Mouse (Mus musculus) MEL (cell line): ENCODE measurements around the gene Guf1.

Source experiments
- CTCF ChIP-seq, 3 experiments: IDR thresholded peaks in 2 of 3; conservative IDR thresholded peaks in 1 of 3; 2 replicates each; pipeline ENCODE4 v1.5.1; 2011 to 2012; ENCODE audit warnings: low read length in 3 of 3, low read depth in 2 of 3, mild to moderate bottlenecking in 2 of 3, improper control_type of control experiment in 1 of 3, inconsistent platforms in 1 of 3, mixed read lengths in 1 of 3, moderate library complexity in 1 of 3; ENCODE audit not compliant: control insufficient read depth in 1 of 3, insufficient read depth in 1 of 3, poor library complexity in 1 of 3, severe bottlenecking in 1 of 3
- GABPA ChIP-seq: IDR thresholded peaks from 2 replicates; pipeline ENCODE4 v1.6.1; 2012; ENCODE audit warnings: low read depth, mild to moderate bottlenecking, inconsistent platforms, low read length, improper control_type of control experiment, moderate library complexity
- JUND ChIP-seq: IDR thresholded peaks from 2 replicates; pipeline ENCODE4 v1.6.1; 2011; ENCODE audit warnings: low read depth, mild to moderate bottlenecking, improper control_type of control experiment, low read length
- KAT2A ChIP-seq: conservative IDR thresholded peaks from 2 replicates; pipeline ENCODE4 v1.6.1; 2012; ENCODE audit warnings: low read depth, low read length, improper control_type of control experiment, inconsistent platforms
- POLR2A ChIP-seq, 2 experiments: IDR thresholded peaks; 2 replicates each; pipeline ENCODE4 v1.6.1; 2011 to 2012; ENCODE audit warnings: low read length in 2 of 2, mild to moderate bottlenecking in 2 of 2, control low read depth in 1 of 2, improper control_type of control experiment in 1 of 2, low read depth in 1 of 2, moderate library complexity in 1 of 2; ENCODE audit not compliant: control insufficient read depth in 1 of 2, insufficient read depth in 1 of 2, poor library complexity in 1 of 2
- TCF12 ChIP-seq: IDR thresholded peaks from 2 replicates; pipeline ENCODE4 v1.6.1; 2014; ENCODE audit warnings: low read depth, mild to moderate bottlenecking, inconsistent platforms, low read length, improper control_type of control experiment, moderate library complexity

DNA sequence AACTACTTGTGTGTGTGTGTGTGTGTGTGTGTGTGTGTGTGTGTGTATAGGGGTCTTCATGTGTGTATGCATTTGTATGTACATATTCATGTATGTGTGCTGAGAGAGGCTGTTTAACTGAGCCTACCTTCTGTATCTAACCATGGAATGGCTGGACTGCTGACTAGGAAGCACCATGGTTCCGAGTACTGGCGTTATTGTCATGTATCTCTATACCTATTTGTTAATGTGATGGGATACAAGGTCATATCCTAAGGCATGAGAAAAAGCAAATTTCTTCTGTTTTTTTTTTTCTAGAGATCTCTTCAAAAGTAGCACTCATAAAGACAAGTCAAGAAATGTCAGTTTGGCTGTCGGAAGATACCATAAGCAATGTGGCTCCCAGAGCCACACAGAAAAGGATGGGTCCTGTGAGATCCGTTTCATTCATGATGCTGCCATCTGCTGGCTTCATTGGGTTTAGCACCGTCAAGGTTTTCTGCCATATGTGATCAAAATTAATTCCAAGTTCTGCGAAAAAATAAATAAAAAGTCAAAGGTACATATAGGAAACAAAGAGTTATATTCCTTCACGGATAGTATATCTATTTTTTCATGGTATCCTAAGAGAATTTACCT, 36.0 kb upstream of the Guf1 start:
- TF ChIP-seq GABPA (no peak), POLR2A (IDR thresholded peaks at IDR 0.05; ENCODE audit: control insufficient read depth in 1 of 2, insufficient read depth in 1 of 2, low read depth in 1 of 2, low read length in 2 of 2, poor library complexity in 1 of 2) (no peak), CTCF (IDR thresholded peaks at IDR 0.05 in 2 of 3, conservative IDR thresholded peaks at IDR 0.05 in 1 of 3; ENCODE audit: control insufficient read depth in 1 of 3, insufficient read depth in 1 of 3, low read depth in 2 of 3, low read length in 3 of 3, poor library complexity in 1 of 3, severe bottlenecking in 1 of 3) (peak; percentile 49 to 68 (median 65)), TCF12 (no peak), JUND (no peak), KAT2A (no peak)
